In the genomic region with DNA sequence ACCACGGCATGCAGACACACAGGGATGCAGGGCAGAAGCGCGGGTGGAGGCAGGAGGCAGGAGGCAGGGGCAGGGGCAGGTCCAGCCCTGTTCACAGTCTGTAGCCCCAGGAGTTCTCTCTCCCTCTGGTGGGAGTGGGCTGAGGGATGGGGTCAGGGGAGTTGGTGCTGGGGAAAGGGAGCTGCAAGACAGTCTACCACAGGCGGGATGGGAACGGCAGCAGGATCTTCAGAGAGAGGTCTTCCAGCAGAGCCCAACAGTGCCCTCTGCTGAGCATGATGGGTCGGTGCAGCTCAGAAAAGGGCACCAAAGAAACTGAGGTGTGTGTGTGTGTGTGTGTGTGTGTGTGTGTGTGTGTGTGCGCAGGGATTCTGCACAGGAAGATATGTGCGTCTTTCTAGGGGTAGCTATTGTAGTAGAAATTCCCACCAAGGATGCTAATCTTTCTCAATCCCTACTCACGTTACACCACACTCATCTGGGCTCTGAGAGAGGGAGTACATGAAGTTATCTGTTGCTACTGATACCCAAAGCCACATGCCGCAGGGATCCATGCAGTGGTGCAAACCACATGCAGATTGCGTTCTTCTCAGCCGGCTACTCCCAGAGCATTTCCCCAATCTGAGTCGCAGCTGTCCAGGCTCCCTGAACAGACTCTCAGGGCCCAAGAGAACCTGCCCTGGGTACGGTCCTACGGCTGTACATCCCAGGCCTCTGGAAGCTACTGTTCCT, we compare ENCODE assay signal across 8 mouse cellular contexts.
DNase-seq lines count a peak whose midpoint lies in the region; ATAC-seq and TF ChIP-seq lines count a peak whose summit lies in the region.

No protein-coding gene starts in this region.

- no peaks in the 10 kb centered on the region for H3K9me3 ChIP-seq in liver, embryonic 14.5 days (ENCODE audit: control insufficient read depth, low read length)
- H3K9me3 ChIP-seq in neural tube, embryonic 14.5 days (ENCODE audit: control insufficient read depth, low read length), result no peaks in the 10 kb centered on the region

- peaks cover 22 to 28% of the 10 kb centered on the region in 2 experiments for H3K4me1 ChIP-seq in liver, embryonic 14.5 days (replicated peaks; ENCODE audit: control insufficient read depth in 2 of 2, insufficient read depth in 2 of 2, low read length in 1 of 2)
- no peaks in the 10 kb centered on the region for H3K4me1 ChIP-seq in neural tube, embryonic 14.5 days (ENCODE audit: control insufficient read depth, insufficient read depth, low read length)

- no peak overlapping the region for H3K4me2 ChIP-seq in liver, embryonic 14.5 days (ENCODE audit: low read depth)
- H3K4me2 ChIP-seq in neural tube, embryonic 14.5 days (ENCODE audit: low read depth, low read length), result no peak overlapping the region

- H3K36me3 ChIP-seq in liver, embryonic 14.5 days (replicated peaks; ENCODE audit: control insufficient read depth, insufficient read depth, low read depth), result peaks cover 64% of the 10 kb centered on the region
- H3K36me3 ChIP-seq in neural tube, embryonic 14.5 days (ENCODE audit: control insufficient read depth, insufficient read depth, low read length), result no peaks in the 10 kb centered on the region

- no peak overlapping the region for H3K9ac ChIP-seq in liver, embryonic 14.5 days (replicated peaks)
- H3K9ac ChIP-seq in neural tube, embryonic 14.5 days (replicated peaks; ENCODE audit: low read depth, low read length), result no peak overlapping the region

- H3K27me3 ChIP-seq in liver, embryonic 14.5 days (ENCODE audit: control insufficient read depth, insufficient read depth, low read length), result no peaks in the 10 kb centered on the region
- no peaks in the 10 kb centered on the region for H3K27me3 ChIP-seq in neural tube, embryonic 14.5 days (ENCODE audit: control insufficient read depth, insufficient read depth, low read length)

- no peak for ATAC-seq in liver, embryonic 14.5 days (ENCODE audit: insufficient read depth)
- ATAC-seq in neural tube, embryonic 14.5 days (ENCODE audit: low read depth), result peak; percentile 57; the same call in 1 of the 2 replicates

- H3K27ac ChIP-seq in liver, embryonic 14.5 days, result no peak overlapping the region
- H3K27ac ChIP-seq in neural tube, embryonic 14.5 days (ENCODE audit: low read depth, low read length), result no peak overlapping the region

- peak; percentile 89 for TF ChIP-seq CTCF in liver, embryonic 14.5 days (IDR thresholded peaks at IDR 0.05; ENCODE audit: low read depth)

- DNase-seq in CD4-positive helper T cell, adult 2 months (ENCODE audit: low read depth, low spot score), result peak; percentile 64
- DNase-seq in adrenal gland, adult 18-20 months (ENCODE audit: low spot score in 2 of 2), result peak; percentile 65 to 69
- DNase-seq in embryo, embryonic 11.5 days (ENCODE audit: low read depth, low spot score), result peak; percentile 56
- DNase-seq in heart, adult 8-10 months (ENCODE audit: low spot score), result peak; percentile 75
- peak; percentile 87 for DNase-seq in kidney, postnatal 10 days
- peak in 1 of 3 experiments; percentile 49 for DNase-seq in liver, embryonic 14.5 days (ENCODE audit: low read depth in 3 of 3, low spot score in 3 of 3)
- DNase-seq in thymus, postnatal 14 days, result peak; percentile 70

- WGBS in liver, embryonic 14.5 days (ENCODE audit: insufficient replicate concordance), result 44% methylated on average over 15 of the region's 15 CpGs
- WGBS in neural tube, embryonic 14.5 days, result 58% methylated on average over 15 of the region's 15 CpGs

- no peak overlapping the region for H3K4me3 ChIP-seq in liver, embryonic 14.5 days (ENCODE audit: insufficient read depth in 1 of 2, low read depth in 2 of 2, low read length in 2 of 2)
- H3K4me3 ChIP-seq in neural tube, embryonic 14.5 days (ENCODE audit: low read depth, low read length), result no peak overlapping the region

- no peak for TF ChIP-seq EP300 in liver, embryonic 14.5 days (IDR thresholded peaks at IDR 0.05; ENCODE audit: low read depth)
